ENCODE assay signal across 22 mouse cellular contexts in genomic region chr2:61267706-61268105, GRCm38 (mm10).
A peak's percentile ranks its signal among the peaks of the same experiment; 100 is the strongest.
DNase-seq lines count a peak whose midpoint lies in the region; TF ChIP-seq lines count a peak whose summit lies in the region.
"Had no signal": no experiment of that assay in that cellular context is flagged by ENCODE, and none has a peak within 500 bp of the region (broad histone marks: within the 10 kb centered on the region; RNA-seq: fewer than 3 reads in every experiment).

No protein-coding gene starts in this region.

- H3K79me3 ChIP-seq in C2C12 (ENCODE audit: low read depth) = no peaks in the 10 kb centered on the region

- no peak overlapping the region for H3K27ac ChIP-seq in forebrain, embryonic 10.5 days
- H3K27ac ChIP-seq: embryonic facial prominence, embryonic 10.5 days; embryonic facial prominence, embryonic 12.5 days; forebrain, embryonic 13.5 days; forebrain, embryonic 15.5 days had no signal

- 92% methylated on average over 3 of the region's 3 CpGs for WGBS in forebrain, embryonic 10.5 days

- peaks cover 14% of the 10 kb centered on the region for H3K4me1 ChIP-seq in forebrain, embryonic 10.5 days
- H3K4me1 ChIP-seq: embryonic facial prominence, embryonic 12.5 days; forebrain, embryonic 13.5 days had no signal

- no peak for TF ChIP-seq POLR2A in myocyte (IDR thresholded peaks at IDR 0.05; ENCODE audit: insufficient read length, low read depth)

- DNase-seq in 3134 (ENCODE audit: extremely low read depth, insufficient read length, low spot score) = peak; percentile 48
- peak; percentile 63 for DNase-seq in NIH3T3 (ENCODE audit: low read depth)
- DNase-seq in retina, postnatal 1 day = no peak
- no peak for DNase-seq in forebrain, embryonic 10.5 days (ENCODE audit: extremely low spot score, low spot score)
- no peak for DNase-seq in gastrocnemius, postnatal 4 days (ENCODE audit: low spot score in 2 of 2)
- DNase-seq: adrenal gland, adult 2 months; adrenal gland, postnatal 14 days; adrenal gland, postnatal 36 days; B cell, adult 2 months; cerebellum, adult 11-12 months; cerebellum, adult 2 months; cerebellum, adult 9-10 months; cerebellum, postnatal 10 days; cerebellum, postnatal 25 days; forebrain, postnatal 0 days had no signal

- H3K27me3 ChIP-seq in C2C12 (ENCODE audit: control insufficient read depth, insufficient read depth, insufficient read length) (no peaks in the 10 kb centered on the region), myocyte (ENCODE audit: control insufficient read depth, insufficient read depth, insufficient read length) (no peaks in the 10 kb centered on the region)
- peaks cover 10% of the 10 kb centered on the region; the same call in 1 of the 2 replicates for H3K27me3 ChIP-seq in forebrain, embryonic 10.5 days (ENCODE audit: poor library complexity, severe bottlenecking)
- H3K27me3 ChIP-seq: embryonic facial prominence, embryonic 12.5 days; forebrain, embryonic 13.5 days; forebrain, embryonic 15.5 days had no signal

- no peaks in the 10 kb centered on the region for H3K36me3 ChIP-seq in C2C12 (ENCODE audit: control insufficient read depth, insufficient read depth)
- no peaks in the 10 kb centered on the region for H3K36me3 ChIP-seq in myocyte (ENCODE audit: control insufficient read depth, insufficient read depth)
- H3K36me3 ChIP-seq in forebrain, embryonic 10.5 days (replicated peaks) = no peaks in the 10 kb centered on the region
- H3K36me3 ChIP-seq: embryonic facial prominence, embryonic 10.5 days; embryonic facial prominence, embryonic 12.5 days; forebrain, embryonic 15.5 days had no signal

- H3ac ChIP-seq in C2C12 (ENCODE audit: control insufficient read depth, insufficient read length, low read depth) = no peak overlapping the region
- no peak overlapping the region for H3ac ChIP-seq in myocyte (ENCODE audit: control insufficient read depth, insufficient read length)

- no peak for TF ChIP-seq CTCF in C2C12 (IDR thresholded peaks at IDR 0.05; ENCODE audit: control insufficient read depth, insufficient read depth, insufficient read length)

- no peaks in the 10 kb centered on the region for H3K9me3 ChIP-seq in forebrain, embryonic 10.5 days
- H3K9me3 ChIP-seq: embryonic facial prominence, embryonic 10.5 days; embryonic facial prominence, embryonic 12.5 days; forebrain, embryonic 13.5 days; forebrain, embryonic 15.5 days had no signal

- H3K4me3 ChIP-seq in C2C12 (ENCODE audit: insufficient read depth, poor library complexity, severe bottlenecking) (no peak overlapping the region), myocyte (no peak overlapping the region)
- H3K4me3 ChIP-seq in forebrain, embryonic 10.5 days = no peak overlapping the region
- H3K4me3 ChIP-seq: embryonic facial prominence, embryonic 10.5 days; embryonic facial prominence, embryonic 12.5 days; erythroblast, embryonic 14.5 days; forebrain, embryonic 13.5 days; forebrain, embryonic 15.5 days had no signal

- H3K4me2 ChIP-seq in myocyte (ENCODE audit: low read depth) = peak overlapping the region; percentile 1
- H3K4me2 ChIP-seq: embryonic facial prominence, embryonic 12.5 days; forebrain, embryonic 13.5 days; forebrain, embryonic 15.5 days had no signal

- H3K79me2 ChIP-seq in C2C12 (ENCODE audit: control insufficient read depth, insufficient read depth) (no peaks in the 10 kb centered on the region), myocyte (ENCODE audit: control insufficient read depth, insufficient read depth) (no peaks in the 10 kb centered on the region)

TF ChIP-seq in C2C12, 6 proteins besides CTCF, POLR2A, EP300 and RAD21:
- no peak for TF ChIP-seq MYOD1 (IDR thresholded peaks at IDR 0.05; ENCODE audit: control insufficient read depth, insufficient read length, low read depth)
- TF ChIP-seq USF1 (IDR thresholded peaks at IDR 0.05; ENCODE audit: low read depth) = no peak
- no peak for TF ChIP-seq MYOG (IDR thresholded peaks at IDR 0.05; ENCODE audit: control insufficient read depth, extremely low read depth, insufficient read length)
- peak; percentile 49 for TF ChIP-seq MAX (IDR thresholded peaks at IDR 0.05)
- TF ChIP-seq CEBPB (IDR thresholded peaks at IDR 0.05; ENCODE audit: low read depth) = no peak
- peak; percentile 86 for TF ChIP-seq FOSL1 (IDR thresholded peaks at IDR 0.05; ENCODE audit: insufficient read depth, low read length, poor library complexity, severe bottlenecking)

TF ChIP-seq in myocyte, 11 proteins besides CTCF, POLR2A, EP300 and RAD21:
- no peak for TF ChIP-seq MAX (IDR thresholded peaks at IDR 0.05; ENCODE audit: low read depth)
- TF ChIP-seq MYOD1 (IDR thresholded peaks at IDR 0.05; ENCODE audit: control insufficient read depth in 1 of 3, insufficient read length in 2 of 3, low read depth in 2 of 3) = no peak
- TF ChIP-seq TCF3 (IDR thresholded peaks at IDR 0.05; ENCODE audit: insufficient read length, low read depth) = no peak
- TF ChIP-seq MYOG (IDR thresholded peaks at IDR 0.05; ENCODE audit: control insufficient read depth in 1 of 3, insufficient read depth in 1 of 3, insufficient read length in 2 of 3, low read depth in 2 of 3) = no peak
- TF ChIP-seq CEBPB (IDR thresholded peaks at IDR 0.05; ENCODE audit: insufficient read depth, poor library complexity, severe bottlenecking) = no peak
- no peak for TF ChIP-seq E2F4 (IDR thresholded peaks at IDR 0.05; ENCODE audit: insufficient read depth)
- no peak for TF ChIP-seq SRF (IDR thresholded peaks at IDR 0.05; ENCODE audit: control insufficient read depth, insufficient read length, low read depth)
- TF ChIP-seq USF1 (IDR thresholded peaks at IDR 0.05; ENCODE audit: low read depth) = no peak
- no peak for TF ChIP-seq TCF12 (IDR thresholded peaks at IDR 0.05; ENCODE audit: insufficient read depth, poor library complexity, severe bottlenecking)
- no peak for TF ChIP-seq REST (IDR thresholded peaks at IDR 0.05; ENCODE audit: insufficient read depth, insufficient read length)
- TF ChIP-seq POLR2AphosphoS2 (IDR thresholded peaks at IDR 0.05; ENCODE audit: insufficient read length, low read depth) = no peak

Comparison
In these comparisons a context has a peak if more than half of its experiments do, and no peak if none do; other contexts are left out.
1. DNase-seq: peak in 3134 (single experiment) and NIH3T3 (single experiment); none in retina, postnatal 1 day (single experiment), forebrain, embryonic 10.5 days (single experiment) and gastrocnemius, postnatal 4 days (0 of 2).